Mouse (Mus musculus): ENCODE results near the gene Nub1. TPM values are rescaled to one million over a fixed set of nuclear protein-coding genes. Genes with fewer than 3 reads are reported as not detected.

The Nub1 gene
- polyA plus RNA-seq, 1 experiment from 2014 or later = 34.5 TPM

- WGBS = 50% methylated on average over 18 of the region's 18 CpGs
- ATAC-seq = peak; percentile 54
- H3K27me3 ChIP-seq (replicated peaks; ENCODE audit: insufficient read depth, low read length) = no peaks in the 10 kb centered on the region
Observed at GRCm38 (mm10) chr5:24757816-24758215, 72.5 kb downstream of the Nub1 start, which contains the start of gene Crygn. Crygn (minus strand) TSS chr5:24758008.

More at GRCm38 (mm10) chr5:24757816-24758215, 72.5 kb downstream of the Nub1 start, which contains the start of gene Crygn:
- Histone ChIP-seq H3K9ac (replicated peaks; ENCODE audit: low read depth) (no peak within 1 kb of the TSS), H3K36me3 (ENCODE audit: insufficient read depth, low read length) (no peaks in the 10 kb centered on the region), H3K4me3 (ENCODE audit: low read depth, low read length) (no peak within 1 kb of the TSS), H3K4me2 (replicated peaks; ENCODE audit: low read depth, low read length) (no peak within 1 kb of the TSS), H3K4me1 (ENCODE audit: insufficient read depth, low read depth, low read length) (no peaks in the 10 kb centered on the region), H3K9me3 (ENCODE audit: low read length) (no peaks in the 10 kb centered on the region), H3K27ac (ENCODE audit: low read length) (no peak within 1 kb of the TSS)
- DNase-seq (ENCODE audit: low spot score) = peak; percentile 15
- TF ChIP-seq CTCF (IDR thresholded peaks at IDR 0.05) = no peak
- no peak for TF ChIP-seq EP300 (IDR thresholded peaks at IDR 0.05)

Other genes with a start within 250 kb of the Nub1 start
- 58.4 and 65.1 TPM in 2 replicates for gene Fastk, start 240.2 kb upstream of the Nub1 start, polyA plus RNA-seq (2015; fragmentation: Nextera tagmentation; extraction: Ambion mirVana)
- 16.6 and 17.7 TPM in 2 replicates for gene Tmub1, start 237.7 kb upstream of the Nub1 start, polyA plus RNA-seq (2015; fragmentation: Nextera tagmentation; extraction: Ambion mirVana)
- 44.7 and 51.2 TPM in 2 replicates for gene Agap3, start 233.4 kb upstream of the Nub1 start, polyA plus RNA-seq (2015; fragmentation: Nextera tagmentation; extraction: Ambion mirVana)
- 0.06 TPM in 1 of 2 replicates, not detected in the other for gene Gbx1, start 158.3 kb upstream of the Nub1 start, polyA plus RNA-seq (2015; fragmentation: Nextera tagmentation; extraction: Ambion mirVana)
- gene Asb10, start 144.6 kb upstream of the Nub1 start, polyA plus RNA-seq (2015; fragmentation: Nextera tagmentation; extraction: Ambion mirVana) = 0.21 and 0.29 TPM in 2 replicates
- not detected in 2 replicates for gene 4931409K22Rik, start 128.7 kb upstream of the Nub1 start, polyA plus RNA-seq (2015; fragmentation: Nextera tagmentation; extraction: Ambion mirVana)
- gene Abcf2, start 108.1 kb upstream of the Nub1 start, polyA plus RNA-seq (2015; fragmentation: Nextera tagmentation; extraction: Ambion mirVana) = 47.7 TPM in 2 replicates
- 18.3 and 22.5 TPM in 2 replicates for gene Chpf2, start 98.8 kb upstream of the Nub1 start, polyA plus RNA-seq (2015; fragmentation: Nextera tagmentation; extraction: Ambion mirVana)
- gene Smarcd3, start 61.1 kb upstream of the Nub1 start, polyA plus RNA-seq (2015; fragmentation: Nextera tagmentation; extraction: Ambion mirVana) = 8.0 and 12.1 TPM in 2 replicates
- gene Wdr86, start 45.2 kb downstream of the Nub1 start, polyA plus RNA-seq (2015; fragmentation: Nextera tagmentation; extraction: Ambion mirVana) = 11.0 and 12.5 TPM in 2 replicates
- gene Crygn, start 72.5 kb downstream of the Nub1 start, polyA plus RNA-seq (2015; fragmentation: Nextera tagmentation; extraction: Ambion mirVana) = 5.8 TPM in 2 replicates
- gene Rheb, start 157.1 kb downstream of the Nub1 start, polyA plus RNA-seq (2015; fragmentation: Nextera tagmentation; extraction: Ambion mirVana) = 180 and 189 TPM in 2 replicates